Comparison of ENCODE assay signal across 16 mouse cellular contexts in the genomic region with DNA sequence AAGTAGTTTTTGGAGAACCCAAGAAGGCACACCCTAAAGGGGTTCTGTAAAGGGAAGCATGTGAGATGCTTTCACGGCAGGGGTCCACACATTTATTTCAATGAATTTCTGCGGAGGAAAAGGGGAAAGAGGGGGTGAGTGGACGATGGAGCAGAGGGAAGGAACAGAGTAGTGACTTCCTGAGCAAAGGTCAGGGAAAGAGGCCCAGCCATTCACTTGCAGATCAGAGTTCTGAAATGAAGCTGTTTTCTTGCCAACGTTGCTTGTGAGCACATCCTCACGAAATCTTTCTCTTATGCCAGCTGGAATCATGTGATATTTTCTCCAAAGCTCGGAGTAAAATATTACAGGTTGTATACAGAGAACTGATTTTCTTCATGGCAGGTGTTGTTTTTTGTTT.
DNase-seq lines count a peak whose midpoint lies in the region; ATAC-seq lines count a peak whose summit lies in the region.
"Had no signal": no experiment of that assay in that cellular context is flagged by ENCODE, and none has a peak within 500 bp of the region (broad histone marks: within the 10 kb centered on the region; RNA-seq: fewer than 3 reads in every experiment).

No protein-coding gene starts in this region.

- WGBS in forebrain, embryonic 12.5 days: 28% methylated on average over 6 of the region's 6 CpGs
- WGBS in forebrain, embryonic 15.5 days: 27% methylated on average over 6 of the region's 6 CpGs

- H3K27ac ChIP-seq in forebrain, embryonic 12.5 days: no peak overlapping the region
- no peak overlapping the region for H3K27ac ChIP-seq in forebrain, embryonic 15.5 days (replicated peaks)
- H3K27ac ChIP-seq: embryonic facial prominence, embryonic 15.5 days; hindbrain, postnatal 0 days; kidney, postnatal 0 days; liver, embryonic 14.5 days; stomach, postnatal 0 days had no signal

- peak; percentile 14 to 18 for DNase-seq in kidney, postnatal 36 days
- DNase-seq in kidney, postnatal 14 days: no peak
- DNase-seq in Muller cell, postnatal 12 days (ENCODE audit: inconsistent ontology term): peak; percentile 44
- peak; percentile 93 for DNase-seq in adipocyte (ENCODE audit: low spot score)
- no peak for DNase-seq in right cerebral cortex, adult 18-20 months
- DNase-seq: cerebellum, adult 8-10 months; heart, postnatal 36 days; lung, postnatal 10 days had no signal

- no peaks in the 10 kb centered on the region for H3K36me3 ChIP-seq in forebrain, embryonic 12.5 days (replicated peaks)
- no peaks in the 10 kb centered on the region for H3K36me3 ChIP-seq in forebrain, embryonic 15.5 days
- H3K36me3 ChIP-seq: embryonic facial prominence, embryonic 15.5 days; heart, embryonic 12.5 days had no signal

- no peaks in the 10 kb centered on the region for H3K9me3 ChIP-seq in forebrain, embryonic 12.5 days
- H3K9me3 ChIP-seq in forebrain, embryonic 15.5 days: no peaks in the 10 kb centered on the region
- H3K9me3 ChIP-seq: embryonic facial prominence, embryonic 15.5 days; heart, embryonic 12.5 days had no signal

- no peak overlapping the region for H3K4me3 ChIP-seq in forebrain, embryonic 12.5 days (replicated peaks)
- no peak overlapping the region for H3K4me3 ChIP-seq in forebrain, embryonic 15.5 days
- H3K4me3 ChIP-seq: embryonic facial prominence, embryonic 15.5 days; heart, embryonic 12.5 days had no signal

- no peak for ATAC-seq in forebrain, embryonic 12.5 days (ENCODE audit: low FRiP score)
- no peak for ATAC-seq in forebrain, embryonic 15.5 days (replicated peaks)
- ATAC-seq: hindbrain, postnatal 0 days had no signal

- peaks cover 30% of the 10 kb centered on the region for H3K4me1 ChIP-seq in forebrain, embryonic 12.5 days
- peaks cover 28% of the 10 kb centered on the region for H3K4me1 ChIP-seq in forebrain, embryonic 15.5 days

- peaks cover 20% of the 10 kb centered on the region for H3K27me3 ChIP-seq in forebrain, embryonic 12.5 days
- peaks cover 24% of the 10 kb centered on the region; the same call in 1 of the 2 replicates for H3K27me3 ChIP-seq in forebrain, embryonic 15.5 days
- H3K27me3 ChIP-seq: embryonic facial prominence, embryonic 15.5 days; heart, embryonic 12.5 days had no signal

- peak overlapping the region; percentile 10; the same call in 1 of the 2 replicates for H3K4me2 ChIP-seq in forebrain, embryonic 12.5 days
- no peak overlapping the region for H3K4me2 ChIP-seq in forebrain, embryonic 15.5 days (replicated peaks)
- H3K4me2 ChIP-seq: embryonic facial prominence, embryonic 15.5 days had no signal

- no peak overlapping the region for H3K9ac ChIP-seq in forebrain, embryonic 12.5 days
- H3K9ac ChIP-seq in forebrain, embryonic 15.5 days (replicated peaks): no peak overlapping the region
- H3K9ac ChIP-seq: embryonic facial prominence, embryonic 15.5 days; heart, embryonic 12.5 days; liver, embryonic 14.5 days had no signal

Comparison
In these comparisons a context has a peak if more than half of its experiments do, and no peak if none do; other contexts are left out.
1. DNase-seq: peak in kidney, postnatal 36 days (2 of 2), Muller cell, postnatal 12 days (single experiment) and adipocyte (single experiment); none in kidney, postnatal 14 days (single experiment) and right cerebral cortex, adult 18-20 months (single experiment).